Mouse (Mus musculus) megakaryocyte, embryonic 14.5 days (primary cell): ENCODE data around the gene Pld6.

Source experiments
- FLI1 ChIP-seq: IDR thresholded peaks from 2 replicates; pipeline ENCODE4 v1.6.1; 2012; ENCODE audit warnings: low read length, inconsistent platforms, mixed read lengths
- GATA1 ChIP-seq: IDR thresholded peaks from 3 replicates; pipeline ENCODE4 v1.6.1; 2012; ENCODE audit warnings: mixed read lengths, low read length, inconsistent platforms, borderline replicate concordance

DNA sequence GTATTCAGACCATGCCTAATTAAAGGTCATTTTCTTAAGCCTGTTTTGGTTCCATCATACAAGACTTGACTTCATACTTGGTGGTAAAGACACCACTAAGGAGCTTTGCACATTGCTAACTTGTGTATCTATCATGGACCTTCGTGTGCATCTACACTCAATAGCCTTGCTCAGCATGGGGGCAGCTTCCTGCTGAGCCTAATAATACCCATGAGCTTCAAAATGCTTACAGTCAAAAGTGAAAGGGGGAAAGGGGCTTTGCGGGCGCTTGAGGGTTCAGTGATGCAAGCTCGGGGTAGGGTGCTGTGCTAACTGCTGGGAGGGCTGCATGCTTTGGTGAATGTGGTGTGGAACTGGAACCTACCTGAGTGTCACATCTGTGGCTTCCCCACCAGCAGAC is 31.1 kb downstream of the Pld6 start:
- TF ChIP-seq GATA1: no peak
- TF ChIP-seq FLI1: no peak
